Mouse (Mus musculus) inflammation-experienced regulatory T-cells, adult 6 months (primary cell): ENCODE results near the gene Wfdc13. TPM values are rescaled to one million over a fixed set of nuclear protein-coding genes. Genes with fewer than 3 reads are reported as not detected.

ENCODE experiments used
- ATAC-seq: one replicate; pipeline ENCODE4 v1.8.0; 2017
- polyA plus RNA-seq, 3 experiments: library from polyadenylated mRNA; unstranded; fragments of 100-300 nt; shearing (Covaris generic); gene quantifications; one replicate each; pipeline ENCODE4 v1.2.1; 2017

Gene Wfdc13
- polyA plus RNA-seq: not detected

GRCm38 (mm10) chr2:164684807-164685206 is at the start of gene Wfdc13:
Gene Wfdc13, plus strand, starts transcription at chr2:164685107.
- no peak for ATAC-seq

GRCm38 (mm10) chr2:164635266-164635665 is 49.6 kb upstream of the Wfdc13 start:
- no peak for ATAC-seq

- ATAC-seq: no peak
Measured at GRCm38 (mm10) chr2:164638696-164639095, 46.2 kb upstream of the Wfdc13 start, which contains the start of gene Wfdc16. Gene Wfdc16, minus strand, starts transcription at chr2:164638796.

- ATAC-seq: no peak
Measured at GRCm38 (mm10) chr2:164641129-164641528, 43.8 kb upstream of the Wfdc13 start.

GRCm38 (mm10) chr2:164641881-164642673 is 42.8 kb upstream of the Wfdc13 start:
- no peak for ATAC-seq

- no peak for ATAC-seq
Measured at GRCm38 (mm10) chr2:164655858-164656257, 29.0 kb upstream of the Wfdc13 start, which contains the start of gene Wfdc10. Gene Wfdc10, plus strand, starts transcription at chr2:164656046.

GRCm38 (mm10) chr2:164656483-164656882 is 28.4 kb upstream of the Wfdc13 start, which contains the start of gene Wfdc9:
Gene Wfdc9, minus strand, starts transcription at chr2:164656583.
- no peak for ATAC-seq

GRCm38 (mm10) chr2:164664851-164665250 is 20.1 kb upstream of the Wfdc13 start:
- no peak for ATAC-seq

- no peak for ATAC-seq
Measured at GRCm38 (mm10) chr2:164670261-164670660, 14.6 kb upstream of the Wfdc13 start.

GRCm38 (mm10) chr2:164670938-164671337 is 14.0 kb upstream of the Wfdc13 start:
- no peak for ATAC-seq

GRCm38 (mm10) chr2:164673987-164674386 is 10.9 kb upstream of the Wfdc13 start, which contains the start of gene Wfdc11:
Gene Wfdc11, minus strand, starts transcription at chr2:164674087.
- no peak for ATAC-seq

- ATAC-seq: no peak
Measured at GRCm38 (mm10) chr2:164676103-164676502, 8.8 kb upstream of the Wfdc13 start.

- no peak for ATAC-seq
Measured at GRCm38 (mm10) chr2:164676916-164677685, 7.8 kb upstream of the Wfdc13 start.

GRCm38 (mm10) chr2:164678848-164679625 is 5.9 kb upstream of the Wfdc13 start:
- ATAC-seq: no peak

- no peak for ATAC-seq
Measured at GRCm38 (mm10) chr2:164679906-164680305, 5.0 kb upstream of the Wfdc13 start.

- ATAC-seq: no peak
Measured at GRCm38 (mm10) chr2:164698201-164698600, 13.3 kb downstream of the Wfdc13 start, which contains the start of gene Spint4. Gene Spint4, plus strand, starts transcription at chr2:164698501.

- ATAC-seq: no peak
Measured at GRCm38 (mm10) chr2:164700959-164701358, 16.1 kb downstream of the Wfdc13 start.

GRCm38 (mm10) chr2:164701761-164702160 is 16.9 kb downstream of the Wfdc13 start:
- ATAC-seq: no peak

- no peak for ATAC-seq
Measured at GRCm38 (mm10) chr2:164704235-164704634, 19.3 kb downstream of the Wfdc13 start.

- no peak for ATAC-seq
Measured at GRCm38 (mm10) chr2:164705328-164705727, 20.4 kb downstream of the Wfdc13 start.

GRCm38 (mm10) chr2:164705991-164706390 is 21.1 kb downstream of the Wfdc13 start:
- no peak for ATAC-seq

GRCm38 (mm10) chr2:164715005-164715404 is 30.1 kb downstream of the Wfdc13 start, which contains the start of gene Spint5:
Gene Spint5, plus strand, starts transcription at chr2:164715305.
- ATAC-seq: no peak
